Mouse (Mus musculus) fat pad, adult 2 months (tissue): ENCODE results near the gene Cacna1f.
A peak's percentile ranks its signal among the peaks of the same experiment; 100 is the strongest.

Experiments
- DNase-seq: peaks from one replicate; pipeline ENCODE4 v3.0.0-alpha.2; 2011; ENCODE audit warnings: low read depth, low spot score; ENCODE audit errors: extremely low read depth

Cacna1f gene

GRCm38 (mm10) chrX:7617889-7618551 lies 11.1 kb downstream of the Cacna1f start:
- no peak for DNase-seq

DNA sequence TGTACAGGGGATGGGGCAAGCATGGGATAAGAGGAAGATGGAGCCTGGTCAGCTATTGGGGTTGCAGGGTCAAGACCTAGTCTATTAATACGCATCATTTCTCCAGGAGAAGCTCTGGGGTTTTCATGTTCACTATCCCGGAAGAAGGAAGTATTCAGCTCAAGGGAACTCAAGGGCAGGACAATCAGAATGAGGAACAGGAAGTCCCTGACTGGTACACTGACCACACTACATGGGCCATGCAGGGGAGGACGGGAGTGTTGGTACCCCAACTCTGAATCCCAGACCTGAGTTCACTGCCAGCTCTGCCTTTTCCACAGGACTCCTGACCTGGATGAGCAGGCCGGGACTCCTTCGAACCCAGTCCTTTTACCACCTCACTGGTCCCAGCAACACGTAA lies 25.7 kb downstream of the Cacna1f start:
- no peak for DNase-seq

GRCm38 (mm10) chrX:7635101-7635500 lies 28.2 kb downstream of the Cacna1f start:
- DNase-seq = no peak

GRCm38 (mm10) chrX:7638401-7639091 lies 31.7 kb downstream of the Cacna1f start, which contains the start of gene Syp:
Syp (plus strand) TSS chrX:7638471.
- DNase-seq = no peak

DNA sequence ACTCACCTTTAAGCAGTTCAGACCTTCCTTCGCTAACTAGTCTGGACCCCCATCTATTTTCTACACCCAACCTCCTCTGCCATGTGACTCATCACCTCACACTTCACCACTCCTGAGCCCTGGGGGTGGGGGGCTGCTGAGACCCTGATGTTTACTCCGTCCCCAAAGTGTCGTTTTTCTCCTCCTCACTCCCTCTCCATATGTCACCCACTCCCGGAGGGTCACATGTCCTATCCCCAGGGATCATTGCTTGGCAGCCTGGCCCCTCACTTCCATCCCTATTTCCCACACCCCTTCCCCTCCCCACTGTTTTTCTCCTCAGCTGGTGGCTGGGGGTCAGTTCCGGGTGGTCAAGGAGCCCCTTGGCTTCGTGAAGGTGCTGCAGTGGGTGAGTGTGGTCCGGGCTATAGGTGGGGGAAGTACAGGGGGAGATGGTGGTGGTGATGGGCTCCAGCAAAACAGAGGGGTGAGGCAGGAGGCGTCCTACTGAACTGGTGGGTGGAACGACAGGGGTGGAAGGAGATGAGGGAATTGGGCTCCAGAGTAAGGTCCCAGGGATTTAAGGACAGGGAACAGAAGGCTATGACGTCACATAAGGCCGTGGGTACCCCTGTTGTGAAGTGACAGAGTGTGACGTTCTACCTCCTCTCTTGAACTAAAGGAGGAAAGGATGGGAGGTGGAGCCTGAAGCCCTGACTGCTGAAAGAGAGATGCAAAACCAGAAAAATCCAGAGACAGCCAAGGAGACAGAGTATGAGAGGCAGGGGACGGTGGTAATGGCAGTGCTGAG lies 32.8 kb downstream of the Cacna1f start:
- no peak for DNase-seq

- DNase-seq = no peak
Measured at GRCm38 (mm10) chrX:7640785-7641184, 33.9 kb downstream of the Cacna1f start.

GRCm38 (mm10) chrX:7645349-7645748 lies 38.5 kb downstream of the Cacna1f start:
- no peak for DNase-seq

DNA sequence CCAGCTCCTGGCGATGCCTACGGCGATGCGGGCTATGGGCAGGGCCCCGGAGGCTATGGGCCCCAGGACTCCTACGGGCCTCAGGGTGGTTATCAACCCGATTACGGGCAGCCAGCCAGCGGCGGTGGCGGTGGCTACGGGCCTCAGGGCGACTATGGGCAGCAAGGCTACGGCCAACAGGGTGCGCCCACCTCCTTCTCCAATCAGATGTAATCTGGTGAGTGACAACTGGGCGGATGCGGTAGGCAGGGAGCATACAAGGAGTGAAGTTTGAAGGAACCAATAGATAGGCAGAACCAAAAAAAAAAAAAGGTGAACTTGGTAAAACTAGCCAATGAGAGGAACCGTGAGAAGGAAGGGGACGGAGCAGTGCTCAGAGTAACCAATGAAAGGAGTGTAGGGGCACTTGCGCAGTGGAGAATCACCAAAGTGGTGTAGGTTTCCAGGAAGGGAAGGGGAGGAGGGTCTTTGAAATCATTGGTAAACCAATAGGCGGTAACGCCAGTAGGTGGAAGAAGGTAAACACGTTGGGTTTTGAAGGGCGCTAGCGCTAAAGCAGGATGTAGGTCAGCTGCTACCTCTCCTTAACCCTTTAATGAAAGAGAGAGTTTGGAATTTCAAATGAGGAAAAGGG lies 41.9 kb downstream of the Cacna1f start:
- DNase-seq = peak; percentile 74

DNA sequence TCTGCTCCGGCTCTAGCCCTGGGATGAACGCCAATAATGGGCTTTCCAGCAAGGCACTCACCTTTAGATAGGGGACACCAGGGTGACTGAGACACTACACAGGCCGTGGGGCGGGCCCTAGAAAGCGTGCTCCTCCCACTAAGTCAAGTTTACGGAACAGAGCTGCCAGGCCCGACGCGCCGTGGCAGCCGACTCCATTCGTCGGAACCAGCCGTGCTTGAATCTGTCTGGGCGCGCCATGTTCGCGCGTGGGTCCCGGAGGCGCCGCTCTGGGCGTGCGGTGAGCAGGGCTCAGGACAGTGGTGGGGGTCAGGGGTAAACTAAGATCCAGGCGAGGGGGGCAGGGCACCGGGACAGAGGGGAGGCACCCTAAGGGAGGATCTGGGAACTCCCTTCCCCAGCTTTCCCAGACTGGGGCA lies 50.3 kb downstream of the Cacna1f start, which contains the start of gene Prickle3:
Gene Prickle3, plus strand, starts transcription at position 40 of the 419 bp plus-strand sequence.
- no peak for DNase-seq

DNA sequence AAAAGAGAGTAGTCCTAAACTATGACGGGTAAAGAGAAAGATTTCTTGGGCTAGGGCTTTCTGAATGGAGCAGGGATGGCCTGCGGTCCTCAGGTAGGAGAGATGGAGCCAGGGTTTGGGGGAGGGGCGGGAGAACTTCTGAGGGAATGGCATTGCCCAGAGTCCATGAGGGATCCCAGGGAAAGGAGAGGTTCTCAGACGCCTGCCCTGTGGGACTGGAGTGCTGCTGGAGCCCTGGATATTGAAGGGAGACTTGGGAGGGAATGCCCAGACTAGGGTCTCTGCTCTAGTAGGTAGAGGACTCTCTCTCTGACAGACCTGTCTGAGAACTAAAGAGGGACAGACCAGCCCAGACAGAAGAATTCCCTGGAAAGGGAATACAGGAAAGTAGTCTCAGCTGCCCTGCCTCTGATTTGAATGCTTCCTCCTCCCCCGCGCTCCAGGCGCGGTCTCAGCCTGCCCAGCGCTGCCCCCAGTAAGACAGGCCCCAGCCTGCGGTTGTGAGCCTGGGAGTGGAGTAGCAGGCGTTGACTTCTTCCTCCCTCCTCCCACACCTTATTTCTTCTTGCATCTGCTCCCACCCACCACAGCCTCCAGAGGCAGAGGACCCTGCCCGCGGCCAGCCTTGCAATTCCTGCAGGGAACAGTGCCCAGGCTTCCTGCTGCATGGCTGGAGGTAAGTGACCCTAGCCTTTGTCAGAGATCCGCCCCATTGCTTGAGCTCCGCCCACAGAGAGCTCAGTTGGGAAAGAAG lies 51.3 kb downstream of the Cacna1f start:
- peak; percentile 56 for DNase-seq

DNA sequence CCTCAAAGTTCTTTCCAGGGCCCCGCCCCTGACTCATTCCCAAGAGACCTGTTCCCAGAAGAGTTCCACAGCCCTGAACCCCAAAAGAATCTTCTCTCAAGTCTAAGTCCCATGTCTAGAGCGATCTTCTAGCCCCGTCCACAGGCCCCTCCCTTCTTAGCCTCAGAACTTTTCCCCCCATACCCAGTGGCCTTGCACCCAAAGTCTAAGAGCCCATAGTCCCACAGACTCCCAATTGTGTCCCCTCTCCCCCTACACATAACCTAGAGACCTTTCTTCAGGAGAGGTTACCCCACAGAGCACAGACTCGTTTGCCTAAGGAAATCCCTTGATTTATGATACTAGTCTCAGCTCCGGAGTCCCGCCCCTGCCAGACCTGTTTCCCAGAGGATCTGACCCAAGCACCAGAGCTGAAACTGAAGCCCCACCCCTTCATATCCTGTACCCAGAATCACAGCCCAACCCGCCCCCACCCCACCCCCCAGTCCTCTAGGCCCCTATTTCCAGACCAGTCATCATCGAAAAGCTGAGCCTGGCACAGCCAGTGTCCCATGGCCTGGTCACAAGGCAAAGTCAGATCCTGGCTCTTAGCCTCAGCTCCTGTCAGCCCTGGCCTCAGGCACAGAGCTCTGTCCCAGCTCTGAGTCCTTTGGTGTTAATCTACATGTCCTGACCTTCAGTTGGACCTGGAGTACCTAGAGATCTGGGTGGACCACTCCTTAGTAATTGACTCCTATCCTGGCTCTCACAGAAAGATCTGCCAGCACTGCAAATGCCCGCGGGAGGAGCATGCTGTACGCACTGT lies 52.1 kb downstream of the Cacna1f start:
- no peak for DNase-seq

DNA sequence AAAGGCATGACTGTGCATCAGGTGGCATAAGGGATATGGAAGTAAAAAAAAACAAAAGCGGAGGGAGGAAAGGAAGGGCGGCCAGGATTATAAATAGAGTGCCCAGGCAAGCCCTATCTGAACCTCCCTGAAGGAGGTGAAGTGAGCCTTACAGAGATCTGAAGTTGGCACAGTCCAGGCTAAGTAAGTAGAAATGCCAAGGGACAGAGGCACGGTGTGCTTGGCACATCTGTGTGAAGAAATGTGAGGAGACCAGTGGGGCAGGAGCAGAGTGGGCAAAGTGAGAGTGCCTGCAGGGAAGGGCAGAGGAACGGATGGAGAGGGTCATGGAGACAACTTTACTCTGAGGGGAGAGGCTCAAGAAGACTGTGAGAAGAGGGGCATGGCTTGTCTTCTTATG lies 54.2 kb downstream of the Cacna1f start:
- DNase-seq = no peak

DNA sequence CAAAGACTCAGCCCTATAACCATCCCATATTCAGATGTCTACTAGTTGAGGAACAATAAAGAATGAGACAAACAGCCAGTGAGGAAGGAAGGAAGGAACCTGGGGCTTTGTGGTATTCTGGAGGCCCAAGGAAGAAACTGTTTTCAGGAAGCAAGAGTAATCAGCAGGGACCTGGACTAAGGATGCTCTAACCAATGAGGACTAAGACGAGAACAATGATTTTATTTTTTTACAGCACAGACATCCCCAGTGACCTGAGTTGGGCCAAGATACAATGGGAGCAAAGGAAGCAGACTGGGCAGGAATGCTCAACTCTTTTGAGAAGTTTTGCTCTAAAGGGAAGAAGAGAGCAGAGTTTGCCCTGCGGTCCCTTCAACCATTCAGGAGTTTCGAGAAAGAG lies 56.1 kb downstream of the Cacna1f start:
- no peak for DNase-seq

DNA sequence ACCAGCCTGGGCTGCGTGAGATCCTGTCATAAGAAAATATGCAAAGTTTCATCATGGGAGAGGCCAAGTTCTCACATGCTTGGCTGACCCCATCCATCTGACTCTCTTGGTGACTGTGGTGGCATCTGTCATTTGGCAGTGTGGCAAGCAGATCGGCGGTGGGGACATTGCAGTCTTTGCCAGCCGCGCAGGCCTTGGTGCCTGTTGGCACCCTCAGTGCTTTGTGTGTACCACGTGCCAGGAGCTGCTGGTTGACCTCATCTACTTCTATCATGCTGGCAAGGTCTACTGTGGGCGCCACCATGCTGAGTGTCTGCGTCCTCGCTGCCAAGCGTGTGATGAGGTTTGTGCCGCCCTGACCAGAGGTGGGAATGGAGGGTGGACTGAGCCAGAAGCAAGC lies 57.9 kb downstream of the Cacna1f start:
- DNase-seq = no peak

DNA sequence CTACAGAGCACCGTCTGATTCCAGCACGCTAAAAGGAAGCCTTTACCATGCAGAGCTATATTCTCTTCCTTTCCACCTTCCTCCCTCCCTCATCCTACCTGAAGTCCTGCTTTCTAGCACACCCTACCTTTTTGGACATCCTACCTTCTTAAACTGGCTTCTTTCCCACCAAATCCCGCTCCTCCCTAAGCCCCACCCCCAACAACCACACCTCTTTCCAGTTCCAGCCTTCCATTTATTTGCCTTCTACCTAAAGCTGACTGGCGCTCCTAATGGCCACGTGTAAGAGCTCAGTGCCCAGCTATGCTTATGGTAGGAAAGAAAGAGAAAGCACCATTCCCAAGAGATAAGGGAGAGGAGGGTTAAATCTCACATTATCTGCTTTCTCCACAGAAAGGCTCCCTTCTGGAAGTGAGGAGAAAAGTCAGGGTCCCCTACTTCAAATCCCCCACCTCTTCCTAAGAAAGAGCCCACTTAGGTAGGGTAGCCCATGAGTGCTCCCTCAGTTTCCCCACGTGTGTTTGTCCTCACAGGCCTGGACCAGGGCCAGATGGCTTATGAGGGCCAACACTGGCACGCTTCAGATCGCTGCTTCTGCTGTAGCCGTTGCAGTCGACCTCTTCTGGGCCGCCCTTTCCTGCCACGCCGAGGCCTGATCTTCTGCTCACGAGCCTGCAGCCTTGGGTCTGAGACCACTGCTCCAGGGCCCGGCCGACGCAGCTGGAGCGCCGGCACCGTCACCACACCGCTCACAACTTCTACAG lies 59.0 kb downstream of the Cacna1f start:
- DNase-seq = no peak

DNA sequence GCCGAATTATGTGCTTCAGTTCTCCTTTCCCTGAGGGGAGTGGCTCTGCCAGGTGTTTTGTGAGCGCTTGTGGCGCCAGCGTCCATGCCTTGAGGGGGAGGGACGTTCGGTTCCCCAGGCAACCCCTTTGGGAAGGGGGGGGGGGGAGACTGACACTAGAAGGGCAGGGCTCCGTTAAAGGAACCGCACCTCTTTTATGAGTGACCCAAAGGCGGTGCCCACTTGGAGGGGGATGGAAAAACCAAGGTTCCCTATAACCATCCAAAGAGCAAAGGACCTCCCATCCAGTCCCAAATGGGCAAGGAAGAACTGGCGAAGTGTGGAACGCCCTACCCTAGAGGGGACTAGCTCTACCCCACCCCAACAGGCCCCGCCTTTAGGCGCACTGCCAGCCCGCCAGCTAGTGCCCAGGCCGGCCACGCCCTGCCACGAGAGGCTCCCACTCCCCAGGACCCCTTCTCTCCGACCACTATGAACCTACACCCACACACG lies 63.6 kb downstream of the Cacna1f start:
- DNase-seq = no peak

- no peak for DNase-seq
Measured at GRCm38 (mm10) chrX:7670921-7671623, 64.2 kb downstream of the Cacna1f start, which contains the start of gene Plp2. Plp2 (minus strand) TSS chrX:7671390.

DNA sequence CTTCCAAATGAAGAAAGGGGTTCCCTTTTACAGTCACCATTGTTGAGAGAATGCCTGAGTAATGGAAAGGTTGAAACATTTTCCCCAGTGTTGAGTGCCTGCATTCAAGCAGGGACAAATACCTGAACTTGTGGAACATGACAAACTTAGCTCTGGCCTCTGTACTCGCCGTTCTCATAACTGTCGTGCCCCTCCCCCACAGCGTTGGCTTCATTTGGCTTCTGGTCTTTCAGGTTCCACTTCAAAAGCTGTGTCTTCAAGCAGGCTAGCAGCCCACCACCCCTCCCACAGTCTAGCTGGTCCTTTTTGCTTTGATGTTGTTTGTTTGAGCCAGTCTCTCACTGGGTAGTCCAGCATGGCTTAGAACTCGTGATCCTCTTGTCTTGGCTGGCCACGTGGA lies 65.9 kb downstream of the Cacna1f start:
- DNase-seq = no peak
